Mouse (Mus musculus): ENCODE results near the gene Plekho2. TPM values are rescaled to one million over a fixed set of nuclear protein-coding genes. Genes with fewer than 3 reads are reported as not detected.
A peak's percentile ranks its signal among the peaks of the same experiment; 100 is the strongest.

The Plekho2 gene
- polyA plus RNA-seq, 1 experiment from 2014 or later = 14.9 TPM

DNA sequence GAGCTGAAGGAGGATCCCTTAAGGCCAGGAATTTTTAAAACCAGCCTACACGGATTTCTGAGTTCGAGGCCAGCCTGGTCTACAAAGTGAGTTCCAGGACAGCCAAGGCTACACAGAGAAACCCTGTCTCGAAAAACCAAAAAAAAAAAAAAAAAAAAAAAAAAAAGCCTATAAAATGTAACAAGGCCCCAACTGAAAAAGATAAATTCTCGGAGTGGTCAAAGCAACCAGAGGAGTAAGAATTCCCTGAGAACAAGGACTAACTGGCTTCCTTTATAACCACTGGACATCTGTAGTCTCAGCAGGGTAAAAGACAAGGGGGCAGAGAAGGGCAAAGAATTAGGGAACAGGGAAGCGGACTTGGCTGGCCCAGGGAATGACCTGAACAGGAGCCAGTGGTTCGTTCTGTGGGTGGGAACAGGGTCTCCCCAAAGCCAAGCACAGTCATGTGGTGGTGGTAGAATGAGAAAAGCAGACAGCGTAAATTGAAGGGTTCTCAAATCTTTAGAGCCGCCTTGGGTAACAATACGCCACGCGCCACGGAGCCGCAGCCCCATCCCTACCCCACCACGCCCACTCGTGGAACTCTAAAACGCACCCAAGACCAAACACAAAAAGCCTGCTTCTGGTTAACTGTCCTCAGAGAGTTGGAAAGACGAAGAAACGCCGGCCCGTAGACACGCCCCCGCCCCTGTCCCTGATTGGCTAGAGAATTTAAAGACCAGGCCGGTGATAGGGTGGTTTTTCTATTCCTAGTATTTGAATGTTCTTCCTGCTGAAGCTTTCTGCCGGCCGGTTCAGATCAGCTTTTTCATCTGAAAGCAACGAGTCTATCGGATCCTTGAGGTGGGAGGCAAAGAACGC lies 6.8 kb upstream of the Plekho2 start, which contains the start of gene Pif1:
TSS of gene Pif1 (plus strand) at position 755 of the 864 bp plus-strand sequence.
- Histone ChIP-seq H3K4me3 (peak within 1 kb of the TSS; percentile 77), H3K4me1 (replicated peaks) (peaks cover 12% of the 10 kb centered on the region), H3K4me2 (peak within 1 kb of the TSS; percentile 98), H3K36me3 (peaks cover 20% of the 10 kb centered on the region), H3K27ac (ENCODE audit: poor library complexity, severe bottlenecking) (peak within 1 kb of the TSS; percentile 67), H3K27me3 (replicated peaks) (no peaks in the 10 kb centered on the region), H3K9me3 (replicated peaks) (no peaks in the 10 kb centered on the region), H3K9ac (peak within 1 kb of the TSS; percentile 74)
- 9% methylated on average over 28 of the region's 28 CpGs for WGBS
- ATAC-seq (ENCODE audit: insufficient number of reproducible peaks, low FRiP score) = peak; percentile 82

DNA sequence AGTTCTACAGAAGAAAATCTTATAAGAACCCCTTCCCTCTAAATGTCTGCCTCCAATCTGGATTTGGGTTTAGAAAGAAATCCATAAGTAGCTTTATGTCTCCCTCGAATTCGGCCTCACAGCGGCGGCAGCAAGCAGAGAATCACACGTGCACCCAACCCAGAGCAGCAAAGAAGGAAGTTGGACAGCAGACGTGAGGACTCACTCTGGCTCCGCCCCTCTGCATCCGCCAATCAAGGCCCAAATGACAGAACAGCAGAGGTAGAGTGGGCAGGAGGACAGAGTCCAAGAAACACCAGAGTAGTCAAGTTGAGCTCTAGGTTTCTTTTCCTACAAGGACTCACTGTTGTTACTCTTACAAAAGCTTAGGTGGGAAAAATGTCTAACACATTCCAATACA lies 3.2 kb upstream of the Plekho2 start:
- H3K4me2 ChIP-seq = no peak overlapping the region
- 22% methylated on average over 8 of the region's 8 CpGs for WGBS
- no peak for ATAC-seq (ENCODE audit: insufficient number of reproducible peaks, low FRiP score)
- no peak overlapping the region for H3K9ac ChIP-seq
- H3K4me3 ChIP-seq = no peak overlapping the region
- peaks cover 20% of the 10 kb centered on the region for H3K4me1 ChIP-seq (replicated peaks)
- no peaks in the 10 kb centered on the region for H3K9me3 ChIP-seq (replicated peaks)
- H3K27me3 ChIP-seq (replicated peaks) = no peaks in the 10 kb centered on the region
- no peaks in the 10 kb centered on the region for H3K36me3 ChIP-seq
- no peak overlapping the region for H3K27ac ChIP-seq (ENCODE audit: poor library complexity, severe bottlenecking)

DNA sequence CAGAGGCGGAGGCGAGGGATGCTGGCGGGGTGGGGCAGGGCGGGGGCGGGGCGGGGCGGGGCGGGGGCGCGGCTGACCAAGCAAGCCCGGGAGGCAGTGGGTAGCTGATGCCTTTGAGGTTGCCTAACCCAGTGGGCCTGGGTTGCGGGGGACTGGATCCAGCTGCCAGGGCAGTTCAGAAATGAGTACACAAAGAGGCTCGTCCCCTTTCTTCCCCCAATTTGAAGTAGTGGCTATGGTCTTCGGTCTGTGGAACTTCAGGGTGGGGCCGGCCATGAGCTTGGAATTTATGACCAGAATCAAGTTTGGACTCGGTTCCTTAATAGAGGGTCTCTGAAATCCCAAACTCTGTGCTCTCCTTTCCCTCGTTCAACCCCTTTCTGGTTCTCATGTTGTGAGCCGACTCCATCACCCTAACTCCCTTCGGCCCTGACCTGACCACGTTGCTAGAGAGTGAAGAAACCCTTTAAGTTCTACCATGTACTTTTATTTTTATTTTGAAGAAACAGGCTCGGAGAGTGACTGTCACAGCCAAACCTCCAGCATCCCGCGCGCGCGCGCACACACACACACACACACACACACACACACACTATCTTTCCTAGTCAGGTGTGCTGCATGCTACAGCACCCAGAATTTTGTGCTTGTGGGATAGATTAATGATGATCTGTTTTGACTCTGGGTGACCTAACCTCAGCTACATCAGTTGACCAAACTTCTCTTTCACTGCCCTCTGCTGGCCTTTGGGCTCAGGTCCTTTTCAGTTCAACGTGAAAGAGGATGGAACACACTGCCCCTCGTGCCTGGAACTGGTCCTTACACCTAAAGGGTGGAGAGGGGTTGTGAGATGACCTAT lies 789 bp upstream of the Plekho2 start:
- H3K4me3 ChIP-seq = peak overlapping the region; percentile 58
- peak overlapping the region; percentile 47; the same call in 1 of the 2 replicates for H3K9ac ChIP-seq
- H3K27ac ChIP-seq (ENCODE audit: poor library complexity, severe bottlenecking) = peak overlapping the region; percentile 56
- peak; percentile 33; the same call in 1 of the 2 replicates for ATAC-seq (ENCODE audit: insufficient number of reproducible peaks, low FRiP score)
- H3K4me2 ChIP-seq = peak overlapping the region; percentile 68
- H3K4me1 ChIP-seq (replicated peaks) = peaks cover 43% of the 10 kb centered on the region
- no peaks in the 10 kb centered on the region for H3K27me3 ChIP-seq (replicated peaks)
- no peaks in the 10 kb centered on the region for H3K36me3 ChIP-seq
- 5% methylated on average over 19 of the region's 29 CpGs for WGBS
- H3K9me3 ChIP-seq (replicated peaks) = no peaks in the 10 kb centered on the region

DNA sequence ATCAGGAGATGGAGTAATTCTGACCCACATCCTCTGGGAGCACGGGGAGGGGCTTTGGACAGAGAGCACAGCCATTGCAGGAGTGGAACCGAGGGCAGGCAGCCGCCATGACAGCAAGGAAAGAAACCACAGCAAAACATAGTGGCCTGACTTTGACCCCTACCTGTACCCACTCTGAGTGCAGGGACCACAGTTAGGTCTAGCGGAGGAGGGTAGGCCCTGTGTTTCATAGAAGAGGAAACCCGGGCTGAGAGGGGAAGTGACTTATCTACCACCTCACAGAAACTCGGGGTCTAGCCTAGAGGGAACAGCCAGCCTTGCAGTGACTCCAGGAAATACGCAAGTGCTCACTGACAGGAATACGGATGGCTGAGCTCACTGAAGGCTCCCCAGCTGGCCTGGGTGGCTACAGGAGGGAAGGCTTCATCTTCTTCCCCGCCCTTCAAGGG lies 1.0 kb downstream of the Plekho2 start:
- no peak for ATAC-seq (ENCODE audit: insufficient number of reproducible peaks, low FRiP score)
- Histone ChIP-seq H3K9ac (peak overlapping the region; percentile 70), H3K4me1 (replicated peaks) (peaks cover 56% of the 10 kb centered on the region), H3K27me3 (replicated peaks) (no peaks in the 10 kb centered on the region), H3K9me3 (replicated peaks) (no peaks in the 10 kb centered on the region), H3K4me3 (peak overlapping the region; percentile 58), H3K36me3 (no peaks in the 10 kb centered on the region), H3K27ac (ENCODE audit: poor library complexity, severe bottlenecking) (peak overlapping the region; percentile 41), H3K4me2 (peak overlapping the region; percentile 74)
- 34% methylated on average over 9 of the region's 9 CpGs for WGBS

DNA sequence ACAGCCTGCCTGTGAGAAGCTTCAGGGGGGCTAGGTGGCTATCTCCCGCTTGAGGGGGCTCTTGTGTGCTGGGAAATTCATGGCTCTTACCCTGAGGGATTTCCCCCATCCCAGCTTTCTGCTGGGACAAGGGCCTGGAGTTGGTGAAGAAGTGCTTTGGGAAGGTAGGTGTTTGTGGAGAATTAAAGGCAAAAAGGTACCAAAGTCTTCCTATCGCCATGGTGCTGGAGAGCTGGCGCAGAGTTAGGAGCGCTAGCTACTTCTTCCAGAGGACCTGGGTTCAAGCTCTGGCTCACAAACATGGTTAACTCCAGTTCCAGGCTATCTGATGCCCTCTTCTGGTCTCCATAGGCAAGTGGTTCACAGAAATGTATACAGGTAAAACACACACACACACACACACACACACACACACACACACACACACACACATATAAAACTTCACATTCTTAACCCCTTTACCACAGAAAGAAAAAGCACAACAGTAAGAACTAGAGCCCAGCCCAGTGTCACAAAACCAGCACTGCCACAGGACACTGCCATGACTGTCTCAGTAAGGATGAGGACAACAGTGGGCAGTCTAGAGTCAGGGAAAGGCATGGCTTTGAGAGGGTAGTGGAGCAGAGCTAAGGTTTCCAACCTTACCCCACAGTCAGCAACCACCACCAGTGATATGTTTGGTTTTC lies 2.2 kb downstream of the Plekho2 start:
- Histone ChIP-seq H3K4me1 (replicated peaks) (peaks cover 56% of the 10 kb centered on the region), H3K4me2 (peak overlapping the region; percentile 74), H3K27ac (ENCODE audit: poor library complexity, severe bottlenecking) (peak overlapping the region; percentile 58), H3K36me3 (peaks cover 7% of the 10 kb centered on the region), H3K27me3 (replicated peaks) (no peaks in the 10 kb centered on the region), H3K4me3 (no peak overlapping the region), H3K9me3 (replicated peaks) (no peaks in the 10 kb centered on the region), H3K9ac (peak overlapping the region; percentile 37; the same call in 1 of the 2 replicates)
- 87% methylated on average over 4 of the region's 4 CpGs for WGBS
- no peak for ATAC-seq (ENCODE audit: insufficient number of reproducible peaks, low FRiP score)

DNA sequence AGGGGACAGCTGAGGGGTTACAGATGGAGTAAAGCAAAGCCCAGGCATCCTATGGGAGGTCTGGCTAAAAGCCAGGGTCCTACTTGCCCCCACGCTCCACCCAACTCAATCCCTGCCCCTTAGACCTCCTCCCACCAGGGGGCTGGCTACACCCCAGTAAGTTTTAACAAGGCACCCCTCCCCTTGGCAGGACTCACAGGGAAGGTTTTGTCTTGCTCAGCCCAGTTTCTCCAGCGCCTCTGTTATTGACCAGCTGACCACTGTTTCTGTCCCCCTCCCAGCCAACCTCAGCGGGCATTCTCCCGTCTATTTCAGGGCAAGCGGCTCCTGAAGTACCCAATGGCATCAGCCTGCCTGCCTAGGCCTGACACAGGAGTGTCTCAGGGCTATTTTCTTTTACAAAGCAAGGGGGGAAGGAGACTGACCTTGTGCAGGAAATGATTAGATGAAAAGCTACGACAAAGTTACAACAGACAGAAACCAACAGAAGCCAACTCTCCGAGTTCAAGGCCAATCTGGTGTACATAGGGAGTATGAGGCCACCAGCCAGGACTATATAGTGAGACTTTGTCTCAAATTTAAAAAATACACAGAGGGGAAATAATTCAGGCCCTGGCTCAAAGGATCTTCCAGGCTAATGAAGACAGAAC lies 2.9 kb downstream of the Plekho2 start:
- ATAC-seq (ENCODE audit: insufficient number of reproducible peaks, low FRiP score) = no peak
- Histone ChIP-seq H3K9me3 (replicated peaks) (no peaks in the 10 kb centered on the region), H3K4me1 (replicated peaks) (peaks cover 56% of the 10 kb centered on the region), H3K9ac (peak overlapping the region; percentile 37; the same call in 1 of the 2 replicates), H3K36me3 (peaks cover 10% of the 10 kb centered on the region), H3K4me3 (no peak overlapping the region), H3K27me3 (replicated peaks) (no peaks in the 10 kb centered on the region), H3K4me2 (peak overlapping the region; percentile 8; the same call in 1 of the 2 replicates), H3K27ac (ENCODE audit: poor library complexity, severe bottlenecking) (peak overlapping the region; percentile 58)
- WGBS = 46% methylated on average over 7 of the region's 7 CpGs

DNA sequence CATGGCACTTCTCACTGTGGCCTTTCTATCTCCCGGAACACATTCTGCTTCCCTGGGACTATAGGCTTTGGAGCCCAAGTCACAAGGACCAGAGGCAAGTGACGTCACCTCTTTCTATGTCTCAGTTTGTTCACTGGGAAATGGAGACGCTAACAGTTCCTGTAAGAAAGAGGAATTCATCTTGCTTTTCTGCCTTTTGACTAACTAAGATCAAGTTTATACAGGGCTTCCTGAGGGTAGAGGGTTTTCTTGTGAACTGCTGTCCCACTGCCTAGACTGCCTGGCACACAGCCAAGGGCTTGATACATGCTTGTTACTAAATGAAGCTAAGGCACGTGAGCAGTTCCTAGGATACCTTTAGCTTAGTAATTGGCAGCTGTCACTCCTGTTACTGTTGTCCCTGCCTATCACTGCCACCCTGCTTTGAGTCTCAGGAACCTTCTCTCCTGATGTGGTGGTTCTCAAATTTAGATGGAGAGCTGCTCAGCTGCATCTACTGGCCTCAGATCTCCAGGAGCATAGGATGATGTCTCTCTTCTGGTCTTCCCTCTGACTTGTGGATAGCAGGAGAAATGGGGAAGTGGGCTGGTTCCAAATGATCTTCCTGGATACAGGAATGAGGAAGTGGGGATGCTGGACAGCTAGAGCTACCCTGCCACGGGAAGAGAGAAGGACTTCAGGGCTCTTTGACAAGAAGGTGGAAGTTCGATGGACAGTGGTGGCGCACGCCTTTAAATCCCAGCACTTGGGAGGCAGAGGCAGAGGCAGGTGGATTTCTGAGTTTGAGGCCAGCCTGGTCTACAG lies 4.2 kb downstream of the Plekho2 start:
- H3K4me2 ChIP-seq = peak overlapping the region; percentile 28
- no peaks in the 10 kb centered on the region for H3K9me3 ChIP-seq (replicated peaks)
- H3K9ac ChIP-seq = no peak overlapping the region
- WGBS = 48% methylated on average over 8 of the region's 8 CpGs
- H3K4me3 ChIP-seq = no peak overlapping the region
- peaks cover 20% of the 10 kb centered on the region for H3K36me3 ChIP-seq
- no peak for ATAC-seq (ENCODE audit: insufficient number of reproducible peaks, low FRiP score)
- H3K4me1 ChIP-seq (replicated peaks) = peaks cover 52% of the 10 kb centered on the region
- H3K27me3 ChIP-seq (replicated peaks) = no peaks in the 10 kb centered on the region
- H3K27ac ChIP-seq (ENCODE audit: poor library complexity, severe bottlenecking) = peak overlapping the region; percentile 87

DNA sequence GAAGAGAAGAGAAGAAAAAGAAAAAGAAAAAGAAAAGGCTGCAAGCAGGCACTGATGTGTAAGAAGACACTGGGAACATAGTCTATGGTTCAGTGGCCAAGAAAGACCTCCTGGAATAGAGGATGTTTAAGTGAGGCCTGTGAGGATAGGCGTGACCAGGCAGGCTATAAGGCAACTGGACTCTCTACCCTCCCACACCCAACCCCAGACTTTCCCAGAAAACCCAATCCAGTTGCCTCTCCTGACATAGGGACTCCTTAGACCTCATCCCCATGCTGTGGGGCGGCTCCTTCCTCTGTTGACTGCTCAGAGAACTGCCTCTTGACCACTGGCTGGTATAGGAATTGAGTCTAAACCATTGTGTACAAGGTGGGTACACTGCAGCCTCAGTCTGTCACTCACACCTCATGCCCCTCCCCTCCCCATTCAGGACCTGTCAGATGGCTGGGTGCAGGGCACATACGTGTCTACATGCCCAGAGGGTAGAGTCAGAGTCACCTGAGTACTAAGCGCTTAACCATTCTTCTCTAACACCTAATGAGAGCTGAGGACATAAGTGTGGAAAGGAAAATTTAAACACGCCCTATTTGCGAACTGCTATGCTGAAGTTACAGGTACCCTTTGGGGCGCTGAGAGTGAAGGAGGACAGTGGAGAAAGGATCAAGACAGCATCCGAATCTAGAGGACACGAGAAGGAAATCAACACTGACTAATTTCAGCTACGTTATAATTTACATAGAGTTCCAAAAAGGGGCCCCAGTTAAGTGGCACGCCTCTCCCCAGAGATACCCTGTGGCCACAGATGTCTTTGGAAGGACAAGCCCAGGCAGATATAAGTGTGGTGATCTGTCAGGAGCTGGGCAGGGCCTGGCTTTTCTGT lies 5.1 kb downstream of the Plekho2 start:
- no peak overlapping the region for H3K4me3 ChIP-seq
- H3K36me3 ChIP-seq = peaks cover 26% of the 10 kb centered on the region
- H3K4me2 ChIP-seq = peak overlapping the region; percentile 28; the same call in 1 of the 2 replicates
- no peak for ATAC-seq (ENCODE audit: insufficient number of reproducible peaks, low FRiP score)
- H3K27me3 ChIP-seq (replicated peaks) = no peaks in the 10 kb centered on the region
- peak overlapping the region; percentile 87 for H3K27ac ChIP-seq (ENCODE audit: poor library complexity, severe bottlenecking)
- WGBS = 66% methylated on average over 11 of the region's 11 CpGs
- no peaks in the 10 kb centered on the region for H3K9me3 ChIP-seq (replicated peaks)
- H3K4me1 ChIP-seq (replicated peaks) = peaks cover 51% of the 10 kb centered on the region
- no peak overlapping the region; the same call in 1 of the 2 replicates for H3K9ac ChIP-seq

DNA sequence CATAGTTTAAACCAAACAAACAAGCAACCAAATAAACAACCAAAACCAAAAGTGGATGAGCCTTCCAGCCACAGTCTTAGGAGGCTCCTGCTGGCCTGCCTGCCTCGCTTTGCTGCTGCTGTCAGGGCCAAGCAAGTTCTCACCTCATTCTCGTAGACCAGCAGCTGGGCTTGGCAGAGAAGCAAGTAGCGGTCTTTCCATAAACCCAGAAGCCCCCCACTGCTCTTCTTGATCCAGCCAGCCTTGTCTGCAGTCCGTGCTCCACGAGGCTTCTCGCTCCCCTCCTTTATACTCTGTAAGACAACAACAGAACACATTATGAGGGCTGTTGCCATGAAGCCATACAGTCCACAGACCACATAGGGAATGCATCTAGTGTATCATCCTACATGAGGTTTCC lies 7.0 kb downstream of the Plekho2 start:
- Histone ChIP-seq H3K4me1 (replicated peaks) (peaks cover 40% of the 10 kb centered on the region), H3K9ac (no peak overlapping the region), H3K27me3 (replicated peaks) (no peaks in the 10 kb centered on the region), H3K27ac (ENCODE audit: poor library complexity, severe bottlenecking) (no peak overlapping the region), H3K9me3 (replicated peaks) (no peaks in the 10 kb centered on the region), H3K36me3 (peaks cover 45% of the 10 kb centered on the region), H3K4me3 (no peak overlapping the region), H3K4me2 (no peak overlapping the region)
- ATAC-seq (ENCODE audit: insufficient number of reproducible peaks, low FRiP score) = no peak
- 85% methylated on average over 6 of the region's 6 CpGs for WGBS

Data from heart, embryonic 12.5 days (tissue).